Mouse (Mus musculus) thymus, adult 2 months (tissue): ENCODE results near the gene Gm9913. TPM values are rescaled to one million over a fixed set of nuclear protein-coding genes. Genes with fewer than 3 reads are reported as not detected.

Source experiments
- DNase-seq: peaks from one replicate; pipeline ENCODE4 v3.0.0; 2021
- H3K27ac ChIP-seq: fragments of 200-500 bp; 2 replicates; pipeline ENCODE4 v1.5.1; 2012; ENCODE audit warnings: low read length, control low read depth; ENCODE audit not compliant: control insufficient read depth, insufficient read depth
- H3K27me3 ChIP-seq: fragments of 200-500 bp; 2 replicates; pipeline ENCODE4 v1.6.1; 2012; ENCODE audit warnings: mild to moderate bottlenecking, low read length, moderate library complexity, mixed read lengths; ENCODE audit not compliant: control insufficient read depth, insufficient read depth
- H3K36me3 ChIP-seq: fragments of 200-500 bp; 2 replicates; pipeline ENCODE4 v1.6.1; 2012; ENCODE audit warnings: mild to moderate bottlenecking, low read length, moderate library complexity; ENCODE audit not compliant: control insufficient read depth, insufficient read depth
- H3K4me1 ChIP-seq: fragments of 200-500 bp; replicated peaks from 2 replicates; pipeline ENCODE4 v1.6.1; 2012; ENCODE audit warnings: low read length; ENCODE audit not compliant: control insufficient read depth, insufficient read depth
- H3K4me3 ChIP-seq: fragments of 200-500 bp; 2 replicates; pipeline ENCODE4 v1.5.1; 2012; ENCODE audit warnings: mild to moderate bottlenecking, low read length, control low read depth, moderate library complexity; ENCODE audit not compliant: control insufficient read depth, insufficient read depth
- CTCF ChIP-seq: fragments of 200-500 bp; IDR thresholded peaks from 2 replicates; pipeline ENCODE4 v1.5.1; 2012; ENCODE audit warnings: mild to moderate bottlenecking, control low read depth, low read length, moderate library complexity, borderline replicate concordance; ENCODE audit not compliant: control insufficient read depth, poor library complexity, insufficient read depth; ENCODE audit errors: extremely low read depth
- POLR2A ChIP-seq: fragments of 200-500 bp; IDR thresholded peaks from 2 replicates; pipeline ENCODE4 v1.6.1; 2012; ENCODE audit warnings: mild to moderate bottlenecking, low read length, control low read depth, moderate library complexity; ENCODE audit not compliant: control insufficient read depth, poor library complexity, insufficient read depth; ENCODE audit errors: extremely low read depth
- whole genome bisulfite sequencing: fragments of 180-500 bp; shearing (Covaris S2); methylation state at CpG from one replicate; pipeline ENCODE4 v1.1.7; 2018; 5-methylcytosine and 5-hydroxymethylcytosine counted together
- polyA plus RNA-seq: library from polyadenylated mRNA; depleted of rRNA; stranded (reverse); fragments of >200 nt; gene quantifications from 2 replicates; pipeline ENCODE4 v1.2.3, GENCODE M21; 2012

Gm9913 gene
- polyA plus RNA-seq, 1 experiment = 0.08 TPM

DNA sequence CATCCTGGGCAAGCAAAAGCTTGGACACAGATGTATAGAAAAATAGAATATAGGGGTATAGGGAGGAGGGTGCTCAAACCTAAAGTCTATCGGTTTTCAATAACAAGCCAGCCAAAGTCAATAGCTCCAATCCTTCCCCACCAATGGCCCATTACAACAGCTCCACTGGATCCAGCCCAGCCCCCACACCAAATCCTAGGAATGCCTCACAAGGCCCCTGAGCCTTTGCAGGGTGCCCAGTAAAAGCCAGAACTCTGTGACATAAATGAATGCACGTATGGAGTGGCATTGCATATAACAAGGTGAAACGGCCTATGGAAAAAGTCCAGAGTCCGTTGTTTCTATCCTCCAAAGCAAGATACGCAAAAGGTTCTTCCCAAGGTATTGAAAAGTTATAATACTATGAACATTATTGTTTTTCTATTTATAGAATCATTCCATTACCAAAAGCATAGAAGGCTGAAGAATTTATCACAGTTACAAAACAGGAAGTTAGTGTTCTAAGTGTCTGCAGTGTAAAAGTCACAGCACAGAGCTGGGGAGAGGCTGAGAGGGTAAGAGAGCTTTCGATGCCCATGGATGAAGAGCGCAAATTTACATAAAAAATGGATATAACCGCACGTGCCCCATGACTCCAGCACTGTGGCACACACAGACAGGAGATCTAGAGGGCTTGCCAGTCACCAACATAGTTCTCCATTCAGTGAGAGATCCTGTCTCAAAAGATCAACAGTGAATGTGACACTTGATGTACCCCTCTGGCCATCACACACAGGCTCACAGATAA, 23.2 kb upstream of the Gm9913 start:
- 72% methylated on average over 9 of the region's 9 CpGs for WGBS
- TF ChIP-seq CTCF = no peak
- no peak for TF ChIP-seq POLR2A
- H3K27me3 ChIP-seq = no peaks in the 10 kb centered on the region
- H3K4me3 ChIP-seq = no peak overlapping the region
- no peaks in the 10 kb centered on the region for H3K36me3 ChIP-seq
- H3K4me1 ChIP-seq = no peaks in the 10 kb centered on the region
- no peak for DNase-seq
- H3K27ac ChIP-seq = no peak overlapping the region

DNA sequence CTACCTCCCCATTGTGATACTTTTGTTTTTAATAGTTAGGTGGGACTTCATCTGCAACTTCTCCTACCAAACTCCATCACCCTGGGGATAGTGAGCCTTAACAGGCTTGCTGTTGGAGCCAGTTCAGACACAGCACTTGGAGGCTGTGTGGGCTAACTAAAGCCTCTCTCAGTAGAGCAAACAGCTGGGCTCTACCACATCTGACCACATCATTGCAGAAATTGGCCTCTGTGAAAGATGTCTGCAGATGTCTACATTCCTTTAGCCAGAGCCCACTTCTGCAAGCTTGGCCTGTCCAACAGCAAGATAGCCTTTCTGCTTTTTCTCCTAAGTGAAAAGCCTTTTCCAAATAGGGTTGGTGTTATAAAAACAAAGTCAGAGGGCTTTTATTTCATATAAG, 20.7 kb upstream of the Gm9913 start:
- Histone ChIP-seq H3K27me3 (no peaks in the 10 kb centered on the region), H3K36me3 (no peaks in the 10 kb centered on the region), H3K4me3 (no peak overlapping the region), H3K27ac (no peak overlapping the region), H3K4me1 (no peaks in the 10 kb centered on the region)
- TF ChIP-seq POLR2A (no peak), CTCF (no peak)
- DNase-seq = no peak

DNA sequence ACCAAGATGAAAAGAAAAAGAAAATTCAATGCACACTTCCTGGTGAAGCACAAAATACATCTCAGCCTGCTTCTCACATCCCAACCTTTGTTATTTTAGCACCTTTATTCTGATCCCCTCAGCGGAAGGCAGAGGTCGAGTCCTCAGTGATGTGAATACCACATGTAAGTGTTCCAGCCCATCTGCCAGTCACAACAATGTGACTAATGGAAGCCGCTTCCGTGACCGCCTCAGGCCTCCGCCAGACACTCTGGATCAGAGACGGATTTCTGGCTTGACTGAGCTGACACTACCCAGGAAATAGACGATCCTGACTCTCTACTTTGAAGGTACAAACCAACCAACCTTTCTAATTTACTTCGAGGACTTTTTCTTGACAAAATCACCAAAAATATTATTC, 20.0 kb upstream of the Gm9913 start:
- no peak for TF ChIP-seq CTCF
- TF ChIP-seq POLR2A = no peak
- Histone ChIP-seq H3K36me3 (no peaks in the 10 kb centered on the region), H3K4me1 (no peaks in the 10 kb centered on the region), H3K27me3 (no peaks in the 10 kb centered on the region), H3K27ac (no peak overlapping the region), H3K4me3 (no peak overlapping the region)
- 94% methylated on average over 9 of the region's 9 CpGs for WGBS
- no peak for DNase-seq

GRCm38 (mm10) chr2:125489979-125490378, 14.9 kb upstream of the Gm9913 start:
- Histone ChIP-seq H3K4me1 (no peaks in the 10 kb centered on the region), H3K36me3 (no peaks in the 10 kb centered on the region), H3K4me3 (no peak overlapping the region), H3K27ac (no peak overlapping the region), H3K27me3 (no peaks in the 10 kb centered on the region)
- TF ChIP-seq CTCF = no peak
- no peak for DNase-seq
- 93% methylated on average over 1 of the region's 1 CpGs for WGBS

GRCm38 (mm10) chr2:125492050-125492900, 12.6 kb upstream of the Gm9913 start:
- H3K27me3 ChIP-seq = no peaks in the 10 kb centered on the region
- no peaks in the 10 kb centered on the region for H3K36me3 ChIP-seq
- H3K27ac ChIP-seq = no peak overlapping the region
- H3K4me3 ChIP-seq = no peak overlapping the region
- no peak for DNase-seq
- H3K4me1 ChIP-seq = no peaks in the 10 kb centered on the region
- 22% methylated on average over 15 of the region's 15 CpGs for WGBS
- TF ChIP-seq CTCF (no peak), POLR2A (no peak)

- WGBS = 95% methylated on average over 2 of the region's 2 CpGs
- no peaks in the 10 kb centered on the region for H3K27me3 ChIP-seq
- no peak for TF ChIP-seq CTCF
Measured at GRCm38 (mm10) chr2:125494291-125494690, 10.6 kb upstream of the Gm9913 start.

More at GRCm38 (mm10) chr2:125494291-125494690, 10.6 kb upstream of the Gm9913 start:
- H3K27ac ChIP-seq = no peak overlapping the region
- H3K4me3 ChIP-seq = no peak overlapping the region
- no peaks in the 10 kb centered on the region for H3K4me1 ChIP-seq
- no peak for DNase-seq
- no peaks in the 10 kb centered on the region for H3K36me3 ChIP-seq
